In genomic region chr11:95126272-95127245, GRCm38 (mm10) we compare ENCODE assay signal across 8 mouse cellular contexts. TPM values are rescaled to one million over a fixed set of nuclear protein-coding genes. Genes with fewer than 3 reads are reported as not detected.
DNase-seq lines count a peak whose midpoint lies in the region; ATAC-seq lines count a peak whose summit lies in the region.

No protein-coding gene starts in this region.

- peak; percentile 53 for ATAC-seq in intestine, embryonic 16.5 days
- peak; percentile 62 for ATAC-seq in neural tube, embryonic 13.5 days (ENCODE audit: low read depth)

- no peak overlapping the region for H3K4me3 ChIP-seq in intestine, embryonic 16.5 days (ENCODE audit: low read length)
- H3K4me3 ChIP-seq in neural tube, embryonic 13.5 days, result peak overlapping the region; percentile 15

- no peaks in the 10 kb centered on the region for H3K36me3 ChIP-seq in intestine, embryonic 16.5 days (ENCODE audit: control insufficient read depth, insufficient read depth, low read length)
- H3K36me3 ChIP-seq in neural tube, embryonic 13.5 days, result no peaks in the 10 kb centered on the region

- 1% methylated on average over 20 of the region's 20 CpGs for WGBS in intestine, embryonic 16.5 days
- 1% methylated on average over 20 of the region's 20 CpGs for WGBS in neural tube, embryonic 13.5 days

- 0 out of 2 replicates have a peak overlapping the region, but pooled peaks have one; percentile 27 for H3K9ac ChIP-seq in intestine, embryonic 16.5 days (ENCODE audit: low read depth, low read length)
- peak overlapping the region; percentile 31 for H3K9ac ChIP-seq in neural tube, embryonic 13.5 days

- H3K27ac ChIP-seq in intestine, embryonic 16.5 days (ENCODE audit: low read length), result no peak overlapping the region
- H3K27ac ChIP-seq in neural tube, embryonic 13.5 days (replicated peaks), result no peak overlapping the region

- H3K9me3 ChIP-seq in intestine, embryonic 16.5 days (ENCODE audit: control insufficient read depth, low read length), result no peaks in the 10 kb centered on the region
- H3K9me3 ChIP-seq in neural tube, embryonic 13.5 days, result no peaks in the 10 kb centered on the region

- peak overlapping the region; percentile 11 for H3K4me2 ChIP-seq in intestine, embryonic 16.5 days (ENCODE audit: low read depth, low read length)
- peak overlapping the region; percentile 43 for H3K4me2 ChIP-seq in neural tube, embryonic 13.5 days

- peaks cover 13% of the 10 kb centered on the region for H3K4me1 ChIP-seq in intestine, embryonic 16.5 days (ENCODE audit: control insufficient read depth, insufficient read depth, low read length)
- peaks cover 14% of the 10 kb centered on the region for H3K4me1 ChIP-seq in neural tube, embryonic 13.5 days (replicated peaks)

- peak; percentile 41 to 49 for DNase-seq in adrenal gland, postnatal 36 days
- DNase-seq in adrenal gland, postnatal 4 days (ENCODE audit: low spot score in 2 of 2), result no peak
- DNase-seq in thymus, postnatal 0 days (ENCODE audit: low spot score), result peak; percentile 22
- DNase-seq in thymus, postnatal 36 days, result no peak
- no peak for DNase-seq in cerebellum, postnatal 36 days
- DNase-seq in urinary bladder, postnatal 25 days (ENCODE audit: low spot score), result no peak

- peaks cover 33% of the 10 kb centered on the region for H3K27me3 ChIP-seq in intestine, embryonic 16.5 days (replicated peaks; ENCODE audit: control insufficient read depth, insufficient read depth, low read length)
- H3K27me3 ChIP-seq in neural tube, embryonic 13.5 days, result peaks cover 88% of the 10 kb centered on the region

RNA-seq across cellular contexts. Expression of gene Dlx3, which starts 6.6 kb away (rescaled TPM):
- total RNA-seq in adrenal gland, postnatal 36 days (2021), result not detected
- under 1 TPM in 1 of 2 experiments, not detected in 1; 0.17 TPM for total RNA-seq in adrenal gland, postnatal 4 days (2021)
- polyA plus RNA-seq in thymus, postnatal 0 days (2015; fragmentation: Nextera tagmentation; extraction: Ambion mirVana), result 0.33 and 0.45 TPM in 2 replicates
- polyA plus RNA-seq in intestine, embryonic 16.5 days (2015; fragmentation: Nextera tagmentation; extraction: Ambion mirVana), result 0.64 and 0.71 TPM in 2 replicates
- 0.28 and 0.40 TPM in 2 replicates for polyA plus RNA-seq in neural tube, embryonic 13.5 days (2015; fragmentation: Nextera tagmentation; extraction: Ambion mirVana)

RNA-seq across cellular contexts. Expression of gene Dlx4, which starts 19.5 kb away (rescaled TPM):
- not detected for total RNA-seq in adrenal gland, postnatal 36 days (2021)
- total RNA-seq in adrenal gland, postnatal 4 days (2021), result under 1 TPM; 0.31 to 0.53 TPM
- 0.17 and 0.21 TPM in 2 replicates for polyA plus RNA-seq in thymus, postnatal 0 days (2015; fragmentation: Nextera tagmentation; extraction: Ambion mirVana)
- polyA plus RNA-seq in intestine, embryonic 16.5 days (2015; fragmentation: Nextera tagmentation; extraction: Ambion mirVana), result 0.11 and 0.12 TPM in 2 replicates
- polyA plus RNA-seq in neural tube, embryonic 13.5 days (2015; fragmentation: Nextera tagmentation; extraction: Ambion mirVana), result not detected in 2 replicates

RNA-seq across cellular contexts. Expression of gene Itga3, which starts 50.0 kb away (rescaled TPM):
- 10 to 100 TPM; 38.0 to 56.7 TPM for total RNA-seq in adrenal gland, postnatal 36 days (2021)
- total RNA-seq in adrenal gland, postnatal 4 days (2021), result 10 to 100 TPM; 28.9 to 37.0 TPM
- polyA plus RNA-seq in thymus, postnatal 0 days (2015; fragmentation: Nextera tagmentation; extraction: Ambion mirVana), result 6.2 and 7.0 TPM in 2 replicates
- polyA plus RNA-seq in intestine, embryonic 16.5 days (2015; fragmentation: Nextera tagmentation; extraction: Ambion mirVana), result 35.7 and 39.9 TPM in 2 replicates
- 12.0 and 12.1 TPM in 2 replicates for polyA plus RNA-seq in neural tube, embryonic 13.5 days (2015; fragmentation: Nextera tagmentation; extraction: Ambion mirVana)

Comparison
In these comparisons a context has a peak if more than half of its experiments do, and no peak if none do; other contexts are left out.
1. DNase-seq: peak in adrenal gland, postnatal 36 days (2 of 2) and thymus, postnatal 0 days (single experiment); none in adrenal gland, postnatal 4 days (0 of 2), thymus, postnatal 36 days (0 of 2), cerebellum, postnatal 36 days (0 of 2) and urinary bladder, postnatal 25 days (single experiment).